ENCODE assay signal across 9 mouse cellular contexts in the genomic region with DNA sequence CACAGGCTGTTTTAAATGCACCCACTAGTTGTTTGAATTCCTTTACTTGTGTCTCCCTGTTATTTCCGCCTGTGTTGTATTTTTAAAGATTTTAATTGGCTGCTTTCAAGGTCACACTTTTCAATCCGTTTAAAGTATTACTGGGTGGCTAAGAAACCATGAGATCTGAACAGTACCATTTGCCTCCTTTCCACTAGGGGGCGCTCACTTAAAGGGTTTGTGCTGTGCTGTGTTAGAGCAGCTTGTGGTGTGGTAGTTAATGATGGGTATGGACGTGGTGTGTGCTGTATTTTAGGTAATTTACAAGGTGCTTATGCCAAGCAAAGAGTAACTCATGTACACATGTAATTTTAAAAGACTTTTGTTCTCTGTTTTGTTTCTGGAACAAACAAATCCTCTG. TPM values are rescaled to one million over a fixed set of nuclear protein-coding genes. Genes with fewer than 3 reads are reported as not detected.
A peak's percentile ranks its signal among the peaks of the same experiment; 100 is the strongest.
DNase-seq lines count a peak whose midpoint lies in the region; ATAC-seq and TF ChIP-seq lines count a peak whose summit lies in the region.
"Had no signal": no experiment of that assay in that cellular context is flagged by ENCODE, and none has a peak within 500 bp of the region (broad histone marks: within the 10 kb centered on the region; RNA-seq: fewer than 3 reads in every experiment).

No protein-coding gene starts in this region.

- no peak overlapping the region for H3K4me3 ChIP-seq in heart, embryonic 10.5 days
- no peak overlapping the region for H3K4me3 ChIP-seq in bone marrow, adult 2 months (replicated peaks; ENCODE audit: control insufficient read depth, low read depth, low read length)
- H3K4me3 ChIP-seq in embryonic fibroblast, embryonic 13.5 days (ENCODE audit: insufficient read depth, low read length): no peak overlapping the region
- H3K4me3 ChIP-seq in hindbrain, postnatal 0 days (ENCODE audit: low read length): no peak overlapping the region
- H3K4me3 ChIP-seq: neural tube, embryonic 12.5 days had no signal

- no peaks in the 10 kb centered on the region for H3K9me3 ChIP-seq in heart, embryonic 10.5 days
- H3K9me3 ChIP-seq in hindbrain, postnatal 0 days (ENCODE audit: low read length): no peaks in the 10 kb centered on the region
- H3K9me3 ChIP-seq: neural tube, embryonic 12.5 days had no signal

- peak; percentile 7 to 36 for DNase-seq in heart, adult 9 months (ENCODE audit: low spot score in 2 of 2)
- no peak for DNase-seq in heart, embryonic 10.5 days (ENCODE audit: low spot score)
- DNase-seq in hindbrain, postnatal 0 days (ENCODE audit: low spot score): peak; percentile 88
- DNase-seq in left cerebral cortex, adult 18-20 months (ENCODE audit: low spot score in 2 of 2): peak; percentile 53 to 66
- DNase-seq in spleen, adult 12 weeks (ENCODE audit: low spot score): peak; percentile 23

- TF ChIP-seq POLR2A in bone marrow, adult 2 months (IDR thresholded peaks at IDR 0.05; ENCODE audit: borderline replicate concordance, control insufficient read depth, low read depth, low read length): no peak
- no peak for TF ChIP-seq POLR2A in embryonic fibroblast, embryonic 13.5 days (IDR thresholded peaks at IDR 0.05; ENCODE audit: low read depth, low read length)

- H3K4me1 ChIP-seq in heart, embryonic 10.5 days: peaks cover 12% of the 10 kb centered on the region
- H3K4me1 ChIP-seq in bone marrow, adult 2 months (ENCODE audit: control insufficient read depth, insufficient read depth, low read length): no peaks in the 10 kb centered on the region; the same call in 1 of the 2 replicates
- H3K4me1 ChIP-seq in embryonic fibroblast, embryonic 13.5 days (ENCODE audit: control insufficient read depth, insufficient read depth, low read length): peaks cover 19% of the 10 kb centered on the region
- H3K4me1 ChIP-seq in hindbrain, postnatal 0 days (ENCODE audit: insufficient read depth, low read length): no peaks in the 10 kb centered on the region

- H3K36me3 ChIP-seq in heart, embryonic 10.5 days: peaks cover 44% of the 10 kb centered on the region
- H3K36me3 ChIP-seq in hindbrain, postnatal 0 days (ENCODE audit: insufficient read depth, low read length): peaks cover 30% of the 10 kb centered on the region

- H3K27me3 ChIP-seq in heart, embryonic 10.5 days (ENCODE audit: insufficient read depth, poor library complexity, severe bottlenecking): peaks cover 14% of the 10 kb centered on the region
- H3K27me3 ChIP-seq in hindbrain, postnatal 0 days (ENCODE audit: insufficient read depth, low read length): 0 out of 2 replicates have a peak, but pooled peaks cover 4% of the 10 kb centered on the region
- H3K27me3 ChIP-seq: neural tube, embryonic 12.5 days had no signal

- no peak overlapping the region for H3K9ac ChIP-seq in hindbrain, postnatal 0 days (replicated peaks; ENCODE audit: low read length)
- H3K9ac ChIP-seq: neural tube, embryonic 12.5 days had no signal

- peak; percentile 76 for ATAC-seq in hindbrain, postnatal 0 days
- peak; percentile 74 for ATAC-seq in megakaryocyte progenitor cell, adult 5-6 weeks (replicated peaks; ENCODE audit: poor library complexity)

- no peak overlapping the region for H3K4me2 ChIP-seq in hindbrain, postnatal 0 days (ENCODE audit: low read depth, low read length)
- H3K4me2 ChIP-seq: neural tube, embryonic 12.5 days had no signal

- TF ChIP-seq CTCF in bone marrow, adult 2 months (IDR thresholded peaks at IDR 0.05; ENCODE audit: control insufficient read depth, insufficient read depth, low read length): peak; percentile 53
- TF ChIP-seq CTCF in embryonic fibroblast, embryonic 13.5 days (IDR thresholded peaks at IDR 0.05; ENCODE audit: borderline replicate concordance, insufficient read depth, low read length): peak; percentile 40; the same call in 1 of the 2 replicates
- TF ChIP-seq CTCF in hindbrain, postnatal 0 days (IDR thresholded peaks at IDR 0.05; ENCODE audit: low read depth): peak; percentile 91

- H3K27ac ChIP-seq in heart, embryonic 10.5 days: no peak overlapping the region
- no peak overlapping the region for H3K27ac ChIP-seq in bone marrow, adult 2 months (ENCODE audit: control insufficient read depth, insufficient read depth, low read depth, low read length, poor library complexity)
- H3K27ac ChIP-seq in embryonic fibroblast, embryonic 13.5 days (ENCODE audit: insufficient read depth, low read length): no peak overlapping the region
- H3K27ac ChIP-seq in hindbrain, postnatal 0 days: no peak overlapping the region
- H3K27ac ChIP-seq: neural tube, embryonic 12.5 days had no signal

- 19% methylated on average over 4 of the region's 4 CpGs for WGBS in heart, embryonic 10.5 days
- 5% methylated on average over 4 of the region's 4 CpGs for WGBS in bone marrow, adult 2 months
- WGBS in hindbrain, postnatal 0 days: 10% methylated on average over 4 of the region's 4 CpGs

RNA-seq across cellular contexts. Expression of gene Mrps10, which starts 2.8 kb away (rescaled TPM):
- polyA plus RNA-seq in heart, embryonic 10.5 days (2016; fragmentation: Nextera tagmentation; extraction: Ambion mirVana): 86.8 and 99.0 TPM in 2 replicates
- polyA plus RNA-seq in bone marrow, adult 2 months (2011; ENCODE audit: insufficient read depth, insufficient read length, low replicate concordance, missing spikeins): 18.4 and 31.9 TPM in 2 replicates
- polyA plus RNA-seq in embryonic fibroblast, embryonic 13.5 days (2011; ENCODE audit: insufficient read length, low read depth, missing spikeins): 51.8 and 54.7 TPM in 2 replicates
- 26.6 and 32.9 TPM in 2 replicates for total RNA-seq in hindbrain, postnatal 0 days (2014; rRNA removed)
- polyA plus RNA-seq in hindbrain, postnatal 0 days (2015; fragmentation: Nextera tagmentation; extraction: Ambion mirVana): 76.9 and 84.9 TPM in 2 replicates
- 10 to 100 TPM; 30.0 to 33.6 TPM for total RNA-seq in left cerebral cortex, adult 18-20 months (2021)
- 71.3 and 89.1 TPM in 2 replicates for total RNA-seq in megakaryocyte progenitor cell, adult 5-6 weeks (2015)
- total RNA-seq in megakaryocyte progenitor cell, adult 5-6 weeks (2017): 53.6 and 69.9 TPM in 2 replicates

RNA-seq across cellular contexts. Expression of gene Guca1b, which starts 13.7 kb away (rescaled TPM):
- polyA plus RNA-seq in heart, embryonic 10.5 days (2016; fragmentation: Nextera tagmentation; extraction: Ambion mirVana): 3.2 and 4.7 TPM in 2 replicates
- 0.61 and 1.2 TPM in 2 replicates for polyA plus RNA-seq in bone marrow, adult 2 months (2011; ENCODE audit: insufficient read depth, insufficient read length, low replicate concordance, missing spikeins)
- polyA plus RNA-seq in embryonic fibroblast, embryonic 13.5 days (2011; ENCODE audit: insufficient read length, low read depth, missing spikeins): 0.32 TPM in 1 of 2 replicates, not detected in the other
- not detected in 2 replicates for total RNA-seq in hindbrain, postnatal 0 days (2014; rRNA removed)
- 0.14 and 0.42 TPM in 2 replicates for polyA plus RNA-seq in hindbrain, postnatal 0 days (2015; fragmentation: Nextera tagmentation; extraction: Ambion mirVana)
- total RNA-seq in left cerebral cortex, adult 18-20 months (2021): 1 to 10 TPM; 1.7 to 2.8 TPM
- 0.32 and 0.86 TPM in 2 replicates for total RNA-seq in megakaryocyte progenitor cell, adult 5-6 weeks (2015)
- total RNA-seq in megakaryocyte progenitor cell, adult 5-6 weeks (2017): 0.37 and 0.81 TPM in 2 replicates

RNA-seq across cellular contexts. Expression of gene Guca1a, which starts 28.9 kb away (rescaled TPM):
- polyA plus RNA-seq in heart, embryonic 10.5 days (2016; fragmentation: Nextera tagmentation; extraction: Ambion mirVana): 2.3 and 3.6 TPM in 2 replicates
- polyA plus RNA-seq in bone marrow, adult 2 months (2011; ENCODE audit: insufficient read depth, insufficient read length, low replicate concordance, missing spikeins): 1.8 TPM in 1 of 2 replicates, not detected in the other
- 1.6 and 3.8 TPM in 2 replicates for polyA plus RNA-seq in embryonic fibroblast, embryonic 13.5 days (2011; ENCODE audit: insufficient read length, low read depth, missing spikeins)
- total RNA-seq in hindbrain, postnatal 0 days (2014; rRNA removed): 0.78 TPM in 1 of 2 replicates, not detected in the other
- polyA plus RNA-seq in hindbrain, postnatal 0 days (2015; fragmentation: Nextera tagmentation; extraction: Ambion mirVana): 0.69 and 1.4 TPM in 2 replicates
- total RNA-seq in left cerebral cortex, adult 18-20 months (2021): under 1 TPM in 1 of 2 experiments, not detected in 1; 0.40 TPM
- total RNA-seq in megakaryocyte progenitor cell, adult 5-6 weeks (2015): 8.2 and 8.7 TPM in 2 replicates
- total RNA-seq in megakaryocyte progenitor cell, adult 5-6 weeks (2017): 0.68 and 2.8 TPM in 2 replicates

Comparison
In these comparisons a context has a peak if more than half of its experiments do, and no peak if none do; other contexts are left out.
1. CTCF ChIP-seq: peak in every context shown above with its lines; median percentile 91 in hindbrain, postnatal 0 days; 53 in bone marrow, adult 2 months; 40 in embryonic fibroblast, embryonic 13.5 days.